Mouse (Mus musculus) liver, embryonic 14.5 days (tissue): ENCODE measurements around the gene Tmtc1.

Experiments
- CTCF ChIP-seq: IDR thresholded peaks from 2 replicates; pipeline ENCODE4 v1.5.1; 2016; ENCODE audit warnings: antibody characterized with exemption, low read depth, control low read depth
- EP300 ChIP-seq: IDR thresholded peaks from 2 replicates; pipeline ENCODE4 v1.6.1; 2016; ENCODE audit warnings: antibody characterized with exemption, low read depth

- TF ChIP-seq CTCF, result no peak
- no peak for TF ChIP-seq EP300
Measured at GRCm38 (mm10) chr6:148398888-148399287, 45.3 kb downstream of the Tmtc1 start.
